Mouse (Mus musculus) embryonic facial prominence, embryonic 11.5 days (tissue): ENCODE measurements at regions not wholly inside any gene's neighbourhood (a gene's known extent, or its start where the extent isn't known, plus 50 kb on each side); places are given as distances from the start of the nearest gene placed in this dataset.

Experiments used
- ATAC-seq: fragments of 200-750 bp; cut with Nextera tagmentation; replicated peaks from 2 replicates; pipeline ENCODE4 v1.8.0; 2017; ENCODE audit warnings: low read depth; ENCODE audit not compliant: insufficient number of reproducible peaks, low FRiP score, low TSS enrichment
- DNase-seq: peaks from one replicate; pipeline ENCODE4 v3.0.0-alpha.2; 2015; ENCODE audit warnings: low spot score
- H3K27ac ChIP-seq: fragments of 300-500 bp; sonication (generic); replicated peaks from 2 replicates; pipeline ENCODE4 v1.5.1; 2014; ENCODE audit warnings: mild to moderate bottlenecking, low read depth, low read length, control low read depth
- H3K27me3 ChIP-seq: fragments of 300-500 bp; sonication (generic); 2 replicates; pipeline ENCODE4 v1.6.1; 2014; ENCODE audit warnings: mild to moderate bottlenecking, low read length, moderate library complexity, mixed read lengths; ENCODE audit not compliant: control insufficient read depth, insufficient read depth
- H3K36me3 ChIP-seq: fragments of 300-500 bp; sonication (generic); replicated peaks from 2 replicates; pipeline ENCODE4 v1.6.1; 2014; ENCODE audit warnings: low read depth, mild to moderate bottlenecking, low read length, moderate library complexity, mixed read lengths; ENCODE audit not compliant: control insufficient read depth, insufficient read depth
- H3K4me1 ChIP-seq: fragments of 300-500 bp; sonication (generic); 2 replicates; pipeline ENCODE4 v1.6.1; 2014; ENCODE audit warnings: low read length, mixed read lengths; ENCODE audit not compliant: control insufficient read depth, insufficient read depth
- H3K4me2 ChIP-seq: fragments of 300-500 bp; sonication (generic); 2 replicates; pipeline ENCODE4 v1.6.1; 2014; ENCODE audit warnings: low read depth, mild to moderate bottlenecking, control low read depth, low read length, moderate library complexity
- H3K4me3 ChIP-seq: fragments of 300-500 bp; sonication (generic); 2 replicates; pipeline ENCODE4 v1.5.1; 2014; ENCODE audit warnings: low read depth, low read length, control low read depth
- H3K9ac ChIP-seq: fragments of 300-500 bp; sonication (generic); replicated peaks from 2 replicates; pipeline ENCODE4 v1.6.1; 2014; ENCODE audit warnings: mild to moderate bottlenecking, control low read depth, low read length
- H3K9me3 ChIP-seq: fragments of 300-500 bp; sonication (generic); replicated peaks from 2 replicates; pipeline ENCODE4 v1.6.1; 2016; ENCODE audit warnings: mild to moderate bottlenecking, low read length, inconsistent platforms, mixed read lengths; ENCODE audit not compliant: control insufficient read depth
- WGBS: fragments of 180-500 bp; shearing (Covaris S2); extraction: QIAGEN DNeasy Blood & Tissue Kit; methylation state at CpG from one replicate; pipeline ENCODE4 v1.1.7; 2014; 5-methylcytosine and 5-hydroxymethylcytosine counted together

DNA sequence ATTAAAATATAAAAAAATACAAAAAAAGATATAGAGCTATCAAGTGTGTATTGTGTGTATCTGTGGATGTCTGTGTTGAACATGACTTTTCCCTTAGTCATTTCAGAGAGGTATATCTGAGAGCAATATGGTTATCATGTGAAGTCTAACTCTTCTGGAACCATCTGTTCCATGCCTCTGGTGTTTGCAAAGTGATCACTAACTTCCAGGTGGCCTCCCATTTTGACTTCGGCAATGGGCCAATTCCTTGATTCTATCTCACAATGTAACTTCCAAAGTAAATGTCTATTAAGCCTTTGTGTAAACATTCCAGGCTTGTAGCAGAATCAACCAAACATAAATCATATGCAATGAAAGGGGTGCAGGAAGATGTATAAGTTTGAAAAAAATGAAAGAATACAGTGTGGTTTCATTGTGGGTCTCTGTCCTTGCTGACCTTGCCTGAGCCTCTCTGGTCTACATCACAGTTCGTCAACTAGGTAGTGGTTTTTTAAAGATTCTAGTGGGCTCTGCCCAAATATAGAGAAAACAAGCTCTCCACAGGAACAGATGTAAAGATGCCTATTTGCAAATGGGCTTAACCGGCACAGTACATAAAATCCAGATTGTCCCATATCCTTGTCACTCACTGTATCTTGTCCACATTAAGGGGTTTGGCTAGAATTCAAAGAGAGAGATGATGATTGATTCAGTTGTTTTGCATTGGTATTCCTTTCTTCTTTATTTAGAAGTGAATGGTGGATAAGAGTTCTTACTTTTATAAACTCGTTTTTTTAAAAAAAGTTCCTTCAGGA lies 185.2 kb upstream of the Jag1 start:
- Histone ChIP-seq H3K27ac (no peak overlapping the region), H3K4me3 (no peak overlapping the region), H3K9me3 (no peaks in the 10 kb centered on the region), H3K9ac (no peak overlapping the region), H3K27me3 (no peaks in the 10 kb centered on the region), H3K36me3 (no peaks in the 10 kb centered on the region), H3K4me1 (no peaks in the 10 kb centered on the region), H3K4me2 (no peak overlapping the region)
- 80% methylated on average over 4 of the region's 4 CpGs for WGBS
- ATAC-seq (no peak), DNase-seq (no peak)

DNA sequence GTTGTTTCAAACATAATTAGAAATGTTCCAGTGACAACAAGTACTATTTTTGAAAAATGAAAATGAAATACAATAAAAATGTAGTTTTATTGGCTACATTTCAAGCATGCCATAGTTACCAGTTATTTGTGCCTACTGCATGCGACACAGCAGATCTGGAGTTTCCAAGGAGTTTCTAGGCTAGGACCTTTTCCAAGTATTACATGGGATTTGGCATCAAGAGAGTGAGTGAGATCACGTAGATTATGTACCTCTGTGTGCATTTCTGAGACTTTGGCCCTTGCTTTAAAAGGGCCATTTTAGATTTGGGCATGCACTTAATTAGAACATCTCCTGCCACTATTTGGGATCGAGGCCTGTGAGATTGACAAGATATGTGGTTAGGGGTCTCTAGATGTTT lies 172.8 kb upstream of the Jag1 start:
- WGBS = 70% methylated on average over 3 of the region's 3 CpGs
- Histone ChIP-seq H3K4me2 (no peak overlapping the region), H3K27ac (no peak overlapping the region), H3K27me3 (no peaks in the 10 kb centered on the region), H3K4me3 (no peak overlapping the region), H3K36me3 (no peaks in the 10 kb centered on the region), H3K9ac (no peak overlapping the region), H3K9me3 (no peaks in the 10 kb centered on the region), H3K4me1 (no peaks in the 10 kb centered on the region)
- DNase-seq (no peak), ATAC-seq (no peak)

DNA sequence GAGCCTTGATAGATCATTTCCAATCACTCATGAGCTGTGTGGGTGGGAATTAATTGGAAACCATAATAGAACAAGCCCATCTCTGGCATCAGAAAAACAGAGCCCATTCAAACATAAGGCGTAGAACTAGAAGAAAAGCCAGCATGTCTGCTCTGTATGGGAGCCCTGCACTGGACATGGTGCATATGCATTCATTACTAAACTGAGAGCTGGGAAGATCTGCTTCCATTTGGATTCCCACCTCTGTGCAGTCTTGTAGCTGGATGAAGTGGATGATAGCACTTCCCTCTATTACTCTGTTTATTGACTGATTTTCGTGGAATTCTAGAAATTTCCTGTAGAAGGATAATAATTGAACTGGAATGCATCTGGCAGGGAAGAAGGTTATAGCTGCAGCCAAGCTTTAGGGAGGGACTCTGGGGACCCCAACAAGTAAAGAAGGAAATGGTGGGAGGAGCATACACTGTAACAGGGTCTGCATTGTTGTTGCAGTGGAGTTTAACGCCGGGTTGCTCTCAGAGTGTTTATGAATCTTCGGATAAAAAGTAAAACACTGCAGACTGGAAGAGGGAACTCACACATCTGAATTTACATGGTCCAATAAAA lies 155.2 kb upstream of the Jag1 start:
- no peak overlapping the region for H3K4me3 ChIP-seq
- no peak for DNase-seq
- 50% methylated on average over 5 of the region's 5 CpGs for WGBS
- H3K27me3 ChIP-seq = no peaks in the 10 kb centered on the region
- no peak overlapping the region for H3K9ac ChIP-seq
- no peak overlapping the region for H3K27ac ChIP-seq
- no peaks in the 10 kb centered on the region for H3K4me1 ChIP-seq
- no peaks in the 10 kb centered on the region for H3K36me3 ChIP-seq
- ATAC-seq = no peak
- no peak overlapping the region for H3K4me2 ChIP-seq
- no peaks in the 10 kb centered on the region for H3K9me3 ChIP-seq

DNA sequence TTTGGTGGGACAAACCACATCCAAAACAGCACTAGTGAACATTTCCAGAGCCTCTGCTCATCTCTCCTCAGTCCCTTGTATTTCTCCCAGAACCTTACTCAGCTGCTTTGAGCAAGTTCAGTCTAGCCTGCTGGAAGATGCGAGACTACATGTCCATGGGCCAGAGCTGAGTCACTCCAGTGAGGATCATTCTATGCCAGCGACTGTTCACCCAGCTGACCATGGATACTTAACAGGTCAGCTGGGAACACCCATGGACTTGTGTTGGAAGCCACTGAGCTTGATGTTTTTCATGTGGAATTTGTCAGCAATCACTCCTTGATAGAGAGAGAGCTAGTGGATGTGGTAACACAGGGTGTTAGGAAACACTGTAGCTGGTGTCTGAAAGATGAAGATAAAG lies 146.5 kb upstream of the Jag1 start:
- DNase-seq (no peak), ATAC-seq (no peak)
- Histone ChIP-seq H3K27me3 (no peaks in the 10 kb centered on the region), H3K9me3 (no peaks in the 10 kb centered on the region), H3K27ac (no peak overlapping the region), H3K4me3 (no peak overlapping the region), H3K9ac (no peak overlapping the region), H3K36me3 (no peaks in the 10 kb centered on the region), H3K4me1 (no peaks in the 10 kb centered on the region), H3K4me2 (no peak overlapping the region)
- 88% methylated on average over 2 of the region's 2 CpGs for WGBS

DNA sequence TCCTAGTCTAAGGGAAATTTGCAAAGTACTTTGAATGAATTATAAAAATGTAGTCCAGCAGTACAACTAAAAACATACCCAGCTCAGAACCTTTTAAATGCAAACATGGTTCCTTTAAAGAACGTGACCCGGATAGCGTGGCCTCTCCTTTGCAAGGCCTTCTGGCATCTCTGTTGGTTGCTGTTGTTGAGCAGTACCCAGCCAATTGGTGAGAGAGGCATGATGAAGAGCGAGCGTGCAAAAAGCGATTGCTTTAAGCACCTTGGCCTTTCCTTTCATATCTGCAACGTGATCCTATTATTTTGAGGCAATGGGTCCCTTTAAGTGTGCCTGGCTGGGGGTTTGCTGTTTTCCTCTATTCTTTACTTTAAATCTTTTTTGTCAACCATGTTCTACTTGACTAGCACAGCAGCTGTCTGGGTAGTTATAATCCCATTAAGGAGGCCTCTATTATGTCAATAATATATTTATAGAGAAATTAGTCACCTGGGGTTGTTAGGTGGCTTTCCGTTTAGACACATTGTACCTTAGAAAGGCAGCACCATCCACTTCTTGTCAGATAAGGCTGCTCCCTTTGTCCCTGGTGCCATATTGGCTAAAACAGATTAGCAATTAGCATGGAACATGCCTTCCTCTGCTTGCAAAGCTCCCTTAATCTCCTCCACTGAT lies 141.5 kb upstream of the Jag1 start:
- Histone ChIP-seq H3K4me3 (no peak overlapping the region), H3K27me3 (no peaks in the 10 kb centered on the region), H3K36me3 (no peaks in the 10 kb centered on the region), H3K4me2 (no peak overlapping the region), H3K27ac (no peak overlapping the region), H3K9me3 (no peaks in the 10 kb centered on the region), H3K9ac (no peak overlapping the region), H3K4me1 (no peaks in the 10 kb centered on the region)
- 84% methylated on average over 8 of the region's 8 CpGs for WGBS
- ATAC-seq (no peak), DNase-seq (no peak)

DNA sequence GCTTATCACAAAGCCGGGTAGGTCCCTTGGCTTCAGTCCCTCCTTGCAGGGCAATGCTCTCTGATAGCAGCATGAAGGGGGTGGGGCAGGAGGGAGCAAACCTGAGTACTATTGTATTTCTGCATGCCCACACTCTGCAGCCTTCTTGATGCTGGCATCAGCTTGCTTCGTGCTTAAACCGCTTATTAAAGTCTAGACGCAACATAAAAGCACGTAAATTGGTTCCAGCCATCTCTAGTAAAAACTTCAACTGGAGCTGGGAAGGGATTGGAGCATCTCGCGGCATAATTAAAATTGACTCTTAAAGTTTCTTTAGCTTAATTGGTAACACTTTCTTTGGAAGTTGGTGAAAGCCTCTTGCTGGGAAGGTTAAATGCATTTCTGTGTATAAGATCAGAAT lies 131.5 kb upstream of the Jag1 start:
- 18% methylated on average over 7 of the region's 7 CpGs for WGBS
- Histone ChIP-seq H3K9ac (no peak overlapping the region), H3K4me1 (no peaks in the 10 kb centered on the region), H3K4me2 (no peak overlapping the region), H3K9me3 (no peaks in the 10 kb centered on the region), H3K27me3 (no peaks in the 10 kb centered on the region), H3K27ac (no peak overlapping the region), H3K36me3 (no peaks in the 10 kb centered on the region), H3K4me3 (no peak overlapping the region)
- DNase-seq = peak; percentile 80
- peak; percentile 69; the same call in 1 of the 2 replicates for ATAC-seq

DNA sequence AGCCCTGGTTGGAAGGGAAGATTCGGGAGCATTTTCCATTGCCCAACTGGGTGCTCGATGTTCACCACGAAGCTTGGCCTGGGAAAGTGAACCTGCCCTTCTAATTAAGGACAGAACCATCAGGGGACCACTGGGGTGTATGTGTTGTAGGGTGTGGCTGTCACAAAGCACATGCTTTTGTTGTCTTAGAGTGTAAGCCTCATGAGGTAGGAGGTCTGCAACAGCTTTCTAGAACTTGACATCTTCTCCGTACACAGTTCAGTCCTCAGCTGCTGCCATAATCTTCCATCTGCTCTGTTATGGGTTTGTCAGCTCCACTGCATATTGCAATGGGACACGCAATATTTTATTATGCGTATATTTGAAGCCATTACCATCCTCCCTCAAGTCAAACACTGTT lies 127.9 kb upstream of the Jag1 start:
- DNase-seq = no peak
- H3K27ac ChIP-seq = no peak overlapping the region

DNA sequence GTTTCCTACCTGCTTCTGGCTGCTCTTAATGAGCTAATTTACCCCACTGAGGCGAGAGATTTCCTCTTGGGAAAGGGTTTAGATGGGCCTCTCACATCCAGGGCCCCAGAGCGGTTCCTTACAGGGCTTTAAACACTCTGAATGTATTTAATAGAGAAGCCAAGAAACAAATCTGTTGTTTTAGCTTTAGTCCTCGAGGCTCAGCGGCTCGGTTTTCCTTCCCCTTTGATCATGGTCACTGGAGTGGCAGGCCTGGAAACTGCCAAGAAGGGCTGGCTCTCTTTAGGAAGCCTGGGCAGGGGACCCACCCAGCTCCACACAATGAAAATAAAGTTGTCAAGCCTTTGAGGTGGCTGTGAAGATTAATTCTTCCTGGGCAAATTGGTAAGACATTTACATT lies 127.5 kb upstream of the Jag1 start:
- no peaks in the 10 kb centered on the region for H3K36me3 ChIP-seq
- H3K9ac ChIP-seq = no peak overlapping the region
- DNase-seq (peak; percentile 64), ATAC-seq (0 out of 2 replicates have a peak, but pooled peaks have one; percentile 30)
- no peak overlapping the region for H3K4me3 ChIP-seq
- H3K4me2 ChIP-seq = no peak overlapping the region
- 13% methylated on average over 5 of the region's 5 CpGs for WGBS
- no peak overlapping the region for H3K27ac ChIP-seq
- H3K27me3 ChIP-seq = no peaks in the 10 kb centered on the region
- H3K4me1 ChIP-seq = no peaks in the 10 kb centered on the region
- no peaks in the 10 kb centered on the region for H3K9me3 ChIP-seq

More for the DNA sequence above, 127.9 kb upstream of the Jag1 start:
- H3K27me3 ChIP-seq = no peaks in the 10 kb centered on the region
- 79% methylated on average over 6 of the region's 6 CpGs for WGBS
- no peaks in the 10 kb centered on the region for H3K9me3 ChIP-seq
- H3K4me3 ChIP-seq = no peak overlapping the region
- no peaks in the 10 kb centered on the region for H3K4me1 ChIP-seq
- no peaks in the 10 kb centered on the region for H3K36me3 ChIP-seq
- H3K4me2 ChIP-seq = no peak overlapping the region
- H3K9ac ChIP-seq = no peak overlapping the region
- ATAC-seq = no peak
